Mouse (Mus musculus) adipose tissue, adult 10 weeks (tissue): ENCODE data around the gene Dnah11. TPM values are rescaled to one million over a fixed set of nuclear protein-coding genes. Genes with fewer than 3 reads are reported as not detected.

ENCODE experiments used
- polyA plus RNA-seq: library from polyadenylated mRNA; stranded (reverse); fragments of 350-450 nt; fragmentation: Illumina TruSeq; extraction: RNeasy Lipid Tissue Mini Kit (QIAGEN cat#74804); gene quantifications from one replicate; pipeline ENCODE4 v1.2.3, GENCODE M21; 2014; ENCODE audit warnings: low read depth, low replicate concordance

The Dnah11 gene
- 2.2 TPM for polyA plus RNA-seq

DNA sequence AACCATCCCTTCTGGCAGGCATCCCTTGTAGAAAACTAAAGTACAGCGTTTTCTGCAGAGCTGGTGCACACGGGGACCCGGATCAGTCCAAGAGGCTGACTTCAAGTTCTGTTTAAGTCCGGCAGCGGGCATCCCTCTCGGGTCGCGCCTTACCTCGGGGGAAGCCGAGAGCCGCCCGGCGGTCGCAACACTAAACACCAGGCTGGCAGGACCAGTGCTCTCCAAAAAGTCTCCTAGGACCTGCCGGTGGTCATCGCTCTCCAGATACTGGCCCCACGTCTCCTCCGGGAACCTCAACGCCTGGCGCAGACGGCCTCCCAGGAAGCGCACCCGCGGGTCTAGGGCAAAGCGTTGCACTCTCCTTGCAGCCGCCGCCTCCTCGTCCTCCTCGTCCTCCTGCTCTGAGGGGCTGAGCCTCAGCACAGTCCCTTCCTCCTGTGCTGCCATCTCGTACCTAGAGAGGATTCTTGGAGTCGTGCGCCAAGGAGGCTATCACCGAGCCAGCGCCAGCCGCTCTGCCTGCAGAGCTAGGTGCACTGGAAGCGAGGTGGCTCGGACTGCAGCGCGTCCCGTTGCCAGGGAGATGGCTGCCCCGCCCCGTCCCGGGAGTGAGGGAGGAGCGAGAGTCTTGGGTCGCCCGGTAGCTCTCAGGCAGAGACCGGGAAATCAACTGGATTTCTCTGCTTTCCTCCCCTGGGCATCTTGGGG is at the start of gene Dnah11:
Dnah11 (minus strand) TSS at position 658 of the 708 bp plus-strand sequence.

Other genes with a start within 250 kb of the Dnah11 start
- gene Sp4, start 102.4 kb upstream of the Dnah11 start, polyA plus RNA-seq: 4.4 TPM